Mouse (Mus musculus): ENCODE measurements around the gene Macf1. TPM values are rescaled to one million over a fixed set of nuclear protein-coding genes. Genes with fewer than 3 reads are reported as not detected.
"Not testable (repeated sequence)": the region's sequence is repeated elsewhere in the genome, so short reads cannot be mapped to it uniquely, and the experiment has no call there.

Gene Macf1
- polyA plus RNA-seq, 1 experiment, result 251 TPM

GRCm38 (mm10) chr4:123335796-123336585, 348.2 kb downstream of the Macf1 start:
- no peak overlapping the region for H3K27ac ChIP-seq (ENCODE audit: insufficient read depth, low read length)
- no peaks in the 10 kb centered on the region for H3K36me3 ChIP-seq (ENCODE audit: control insufficient read depth, insufficient read depth, low read length, poor library complexity, severe bottlenecking)
- H3K27me3 ChIP-seq (ENCODE audit: control insufficient read depth, insufficient read depth, low read length, poor library complexity, severe bottlenecking), result no peaks in the 10 kb centered on the region
- H3K9me3 ChIP-seq (replicated peaks; ENCODE audit: control insufficient read depth, insufficient read depth, low read length, poor library complexity, severe bottlenecking), result no peaks in the 10 kb centered on the region
- TF ChIP-seq EP300 (IDR thresholded peaks at IDR 0.05; ENCODE audit: insufficient read depth, low read depth, low read length) (no peak), CTCF (IDR thresholded peaks at IDR 0.05; ENCODE audit: low read depth, low read length) (peak; percentile 41)
- H3K4me1 ChIP-seq (ENCODE audit: control insufficient read depth, insufficient read depth, low read length), result peaks cover 1% of the 10 kb centered on the region
- no peak overlapping the region for H3K4me3 ChIP-seq (ENCODE audit: low read depth, low read length)
- H3K9ac ChIP-seq (ENCODE audit: low read depth, poor library complexity, severe bottlenecking), result no peak overlapping the region

GRCm38 (mm10) chr4:123335244-123335643, 348.9 kb downstream of the Macf1 start:
- H3K4me3 ChIP-seq (ENCODE audit: low read depth, low read length); H3K9me3 ChIP-seq (replicated peaks; ENCODE audit: control insufficient read depth, insufficient read depth, low read length, poor library complexity, severe bottlenecking); H3K36me3 ChIP-seq (ENCODE audit: control insufficient read depth, insufficient read depth, low read length, poor library complexity, severe bottlenecking); H3K27ac ChIP-seq (ENCODE audit: insufficient read depth, low read length); H3K9ac ChIP-seq (ENCODE audit: low read depth, poor library complexity, severe bottlenecking); H3K4me1 ChIP-seq (ENCODE audit: control insufficient read depth, insufficient read depth, low read length); H3K27me3 ChIP-seq (ENCODE audit: control insufficient read depth, insufficient read depth, low read length, poor library complexity, severe bottlenecking): not testable (repeated sequence)

- Histone ChIP-seq H3K27ac (ENCODE audit: insufficient read depth, low read length) (no peak overlapping the region), H3K9ac (ENCODE audit: low read depth, poor library complexity, severe bottlenecking) (no peak overlapping the region), H3K4me1 (ENCODE audit: control insufficient read depth, insufficient read depth, low read length) (peaks cover 1% of the 10 kb centered on the region), H3K9me3 (replicated peaks; ENCODE audit: control insufficient read depth, insufficient read depth, low read length, poor library complexity, severe bottlenecking) (no peaks in the 10 kb centered on the region), H3K27me3 (ENCODE audit: control insufficient read depth, insufficient read depth, low read length, poor library complexity, severe bottlenecking) (no peaks in the 10 kb centered on the region), H3K36me3 (ENCODE audit: control insufficient read depth, insufficient read depth, low read length, poor library complexity, severe bottlenecking) (no peaks in the 10 kb centered on the region), H3K4me3 (ENCODE audit: low read depth, low read length) (no peak overlapping the region)
- TF ChIP-seq CTCF (IDR thresholded peaks at IDR 0.05; ENCODE audit: low read depth, low read length) (no peak), EP300 (IDR thresholded peaks at IDR 0.05; ENCODE audit: insufficient read depth, low read depth, low read length) (no peak), POLR2A (IDR thresholded peaks at IDR 0.05; ENCODE audit: insufficient read depth, low read length) (no peak)
Observed at GRCm38 (mm10) chr4:123334177-123334576, 350.0 kb downstream of the Macf1 start.

- no peaks in the 10 kb centered on the region for H3K27me3 ChIP-seq (ENCODE audit: control insufficient read depth, insufficient read depth, low read length, poor library complexity, severe bottlenecking)
- H3K4me3 ChIP-seq (ENCODE audit: low read depth, low read length), result no peak overlapping the region
- no peaks in the 10 kb centered on the region for H3K9me3 ChIP-seq (replicated peaks; ENCODE audit: control insufficient read depth, insufficient read depth, low read length, poor library complexity, severe bottlenecking)
- H3K4me1 ChIP-seq (ENCODE audit: control insufficient read depth, insufficient read depth, low read length), result peaks cover 1% of the 10 kb centered on the region
- TF ChIP-seq EP300 (IDR thresholded peaks at IDR 0.05; ENCODE audit: insufficient read depth, low read depth, low read length), result no peak
- peak; percentile 21 for TF ChIP-seq CTCF (IDR thresholded peaks at IDR 0.05; ENCODE audit: low read depth, low read length)
- no peak for TF ChIP-seq POLR2A (IDR thresholded peaks at IDR 0.05; ENCODE audit: insufficient read depth, low read length)
- H3K27ac ChIP-seq (ENCODE audit: insufficient read depth, low read length), result no peak overlapping the region
- no peaks in the 10 kb centered on the region for H3K36me3 ChIP-seq (ENCODE audit: control insufficient read depth, insufficient read depth, low read length, poor library complexity, severe bottlenecking)
- H3K9ac ChIP-seq (ENCODE audit: low read depth, poor library complexity, severe bottlenecking), result no peak overlapping the region
Observed at GRCm38 (mm10) chr4:123333151-123333550, 351.0 kb downstream of the Macf1 start.

- not testable (repeated sequence) for H3K9ac ChIP-seq (ENCODE audit: low read depth, poor library complexity, severe bottlenecking); H3K4me1 ChIP-seq (ENCODE audit: control insufficient read depth, insufficient read depth, low read length); H3K27me3 ChIP-seq (ENCODE audit: control insufficient read depth, insufficient read depth, low read length, poor library complexity, severe bottlenecking); H3K36me3 ChIP-seq (ENCODE audit: control insufficient read depth, insufficient read depth, low read length, poor library complexity, severe bottlenecking); H3K4me3 ChIP-seq (ENCODE audit: low read depth, low read length); H3K27ac ChIP-seq (ENCODE audit: insufficient read depth, low read length); H3K9me3 ChIP-seq (replicated peaks; ENCODE audit: control insufficient read depth, insufficient read depth, low read length, poor library complexity, severe bottlenecking)
Observed at GRCm38 (mm10) chr4:123331961-123332360, 352.2 kb downstream of the Macf1 start.

- TF ChIP-seq EP300 (IDR thresholded peaks at IDR 0.05; ENCODE audit: insufficient read depth, low read depth, low read length) (no peak), POLR2A (IDR thresholded peaks at IDR 0.05; ENCODE audit: insufficient read depth, low read length) (no peak), CTCF (IDR thresholded peaks at IDR 0.05; ENCODE audit: low read depth, low read length) (no peak)
- H3K4me3 ChIP-seq (ENCODE audit: low read depth, low read length), result no peak overlapping the region
- no peak overlapping the region for H3K9ac ChIP-seq (ENCODE audit: low read depth, poor library complexity, severe bottlenecking)
- no peaks in the 10 kb centered on the region for H3K27me3 ChIP-seq (ENCODE audit: control insufficient read depth, insufficient read depth, low read length, poor library complexity, severe bottlenecking)
- peaks cover 1% of the 10 kb centered on the region for H3K4me1 ChIP-seq (ENCODE audit: control insufficient read depth, insufficient read depth, low read length)
- H3K36me3 ChIP-seq (ENCODE audit: control insufficient read depth, insufficient read depth, low read length, poor library complexity, severe bottlenecking), result no peaks in the 10 kb centered on the region
- no peaks in the 10 kb centered on the region for H3K9me3 ChIP-seq (replicated peaks; ENCODE audit: control insufficient read depth, insufficient read depth, low read length, poor library complexity, severe bottlenecking)
- H3K27ac ChIP-seq (ENCODE audit: insufficient read depth, low read length), result no peak overlapping the region
Observed at GRCm38 (mm10) chr4:123331326-123331725, 352.8 kb downstream of the Macf1 start.

Measured in ES-Bruce4 (cell line).